Mouse (Mus musculus): ENCODE results near the gene Rhd.

- TF ChIP-seq POLR2A (IDR thresholded peaks at IDR 0.05; ENCODE audit: extremely low read depth, insufficient read depth, low read length): no peak
- peak; percentile 62; the same call in 1 of the 2 replicates for TF ChIP-seq CTCF (IDR thresholded peaks at IDR 0.05; ENCODE audit: low read depth, low read length)
Observed at GRCm38 (mm10) chr4:134880041-134880440, 15.7 kb downstream of the Rhd start.
